Mouse (Mus musculus) lung, adult 2 months (tissue): ENCODE data around the gene Fzr1. TPM values are rescaled to one million over a fixed set of nuclear protein-coding genes. Genes with fewer than 3 reads are reported as not detected.
A peak's percentile ranks its signal among the peaks of the same experiment; 100 is the strongest.

Experiments
- DNase-seq: peaks from one replicate; pipeline ENCODE4 v3.0.0; 2022
- H3K4me1 ChIP-seq: fragments of 200-500 bp; 2 replicates; pipeline ENCODE4 v1.6.1; 2011; ENCODE audit warnings: low read length; ENCODE audit not compliant: control insufficient read depth, insufficient read depth
- H3K4me3 ChIP-seq: fragments of 200-500 bp; replicated peaks from 2 replicates; pipeline ENCODE3; 2011; ENCODE audit warnings: low read depth, mild to moderate bottlenecking, control low read depth, low read length; ENCODE audit errors: extremely low read depth
- CTCF ChIP-seq: fragments of 200-500 bp; IDR thresholded peaks from 2 replicates; pipeline ENCODE4 v1.5.1; 2011; ENCODE audit warnings: mild to moderate bottlenecking, low read length, control low read depth; ENCODE audit not compliant: insufficient read depth
- POLR2A ChIP-seq: fragments of 200-500 bp; IDR thresholded peaks from 2 replicates; pipeline ENCODE4 v1.6.1; 2011; ENCODE audit warnings: low read depth, mild to moderate bottlenecking, control low read depth, low read length, borderline replicate concordance; ENCODE audit errors: extremely low read depth
- WGBS: fragments of 180-500 bp; shearing (Covaris S2); methylation state at CpG from one replicate; pipeline ENCODE4 v1.1.7; 2018; 5-methylcytosine and 5-hydroxymethylcytosine counted together
- polyA plus RNA-seq: library from polyadenylated mRNA; depleted of rRNA; stranded (reverse); fragments of >200 nt; gene quantifications from 2 replicates; pipeline ENCODE4 v1.2.3, GENCODE M21; 2012

The Fzr1 gene
- polyA plus RNA-seq, 1 experiment = 61.8 TPM

GRCm38 (mm10) chr10:81410350-81410749 is 32.0 kb upstream of the Fzr1 start:
- peaks cover 84% of the 10 kb centered on the region for H3K4me1 ChIP-seq
- TF ChIP-seq POLR2A (no peak), CTCF (no peak)
- DNase-seq = peak; percentile 42
- H3K4me3 ChIP-seq = no peak overlapping the region
- WGBS = 26% methylated on average over 4 of the region's 4 CpGs

- Histone ChIP-seq H3K4me1 (peaks cover 82% of the 10 kb centered on the region), H3K4me3 (no peak overlapping the region)
- DNase-seq = no peak
- no peak for TF ChIP-seq CTCF
- 33% methylated on average over 8 of the region's 8 CpGs for WGBS
These were observed 31.0 kb upstream of the Fzr1 start for GRCm38 (mm10) chr10:81409330-81409729.

GRCm38 (mm10) chr10:81408871-81409291 is 30.6 kb upstream of the Fzr1 start:
- peak; percentile 86 for DNase-seq
- peaks cover 80% of the 10 kb centered on the region for H3K4me1 ChIP-seq
- TF ChIP-seq POLR2A = no peak; the same call in 1 of the 2 replicates
- TF ChIP-seq CTCF = peak; percentile 88

DNA sequence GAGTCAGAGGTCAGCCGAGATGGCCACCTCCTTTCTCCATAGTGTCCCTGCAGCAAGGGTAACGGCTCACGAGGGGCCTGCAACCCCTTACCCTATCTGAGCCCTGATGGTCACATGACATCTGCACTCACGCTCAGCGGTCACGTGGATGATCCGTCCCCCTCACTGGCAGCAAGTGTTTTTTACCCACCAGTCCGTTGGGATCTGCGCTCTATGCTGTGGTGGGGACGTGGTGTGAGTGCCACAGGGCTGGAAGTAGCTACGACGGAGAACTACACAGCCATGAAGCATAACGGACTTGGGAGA is 30.1 kb upstream of the Fzr1 start:
- TF ChIP-seq CTCF (no peak), POLR2A (no peak)
- peaks cover 76% of the 10 kb centered on the region for H3K4me1 ChIP-seq
- H3K4me3 ChIP-seq = no peak overlapping the region
- WGBS = 65% methylated on average over 13 of the region's 13 CpGs
- no peak for DNase-seq

More at GRCm38 (mm10) chr10:81408871-81409291, 30.6 kb upstream of the Fzr1 start:
- 18% methylated on average over 9 of the region's 9 CpGs for WGBS
- no peak overlapping the region for H3K4me3 ChIP-seq

GRCm38 (mm10) chr10:81407539-81408423 is 29.5 kb upstream of the Fzr1 start:
- WGBS = 24% methylated on average over 31 of the region's 31 CpGs
- DNase-seq = peak; percentile 77
- peak overlapping the region; percentile 27 for H3K4me3 ChIP-seq

GRCm38 (mm10) chr10:81406504-81407440 is 28.5 kb upstream of the Fzr1 start:
- Histone ChIP-seq H3K4me3 (no peak overlapping the region), H3K4me1 (peaks cover 70% of the 10 kb centered on the region)
- DNase-seq = no peak
- WGBS = 49% methylated on average over 24 of the region's 24 CpGs
- TF ChIP-seq CTCF (no peak), POLR2A (no peak)

More at GRCm38 (mm10) chr10:81407539-81408423, 29.5 kb upstream of the Fzr1 start:
- H3K4me1 ChIP-seq = peaks cover 72% of the 10 kb centered on the region
- TF ChIP-seq POLR2A (no peak), CTCF (no peak)

GRCm38 (mm10) chr10:81405588-81406201 is 27.4 kb upstream of the Fzr1 start:
- Histone ChIP-seq H3K4me3 (no peak overlapping the region), H3K4me1 (peaks cover 69% of the 10 kb centered on the region)
- WGBS = 48% methylated on average over 13 of the region's 13 CpGs
- TF ChIP-seq POLR2A = no peak
- peak; percentile 65 for TF ChIP-seq CTCF
- DNase-seq = peak; percentile 64

- peak; percentile 30 for DNase-seq
- peaks cover 60% of the 10 kb centered on the region for H3K4me1 ChIP-seq
- TF ChIP-seq POLR2A (no peak), CTCF (no peak)
- 40% methylated on average over 18 of the region's 18 CpGs for WGBS
- no peak overlapping the region for H3K4me3 ChIP-seq
These were observed 26.4 kb upstream of the Fzr1 start for GRCm38 (mm10) chr10:81404720-81405119.

GRCm38 (mm10) chr10:81404082-81404481 is 25.8 kb upstream of the Fzr1 start:
- DNase-seq = no peak
- H3K4me1 ChIP-seq = peaks cover 55% of the 10 kb centered on the region
- TF ChIP-seq POLR2A = no peak
- no peak for TF ChIP-seq CTCF
- H3K4me3 ChIP-seq = no peak overlapping the region
- 45% methylated on average over 9 of the region's 9 CpGs for WGBS
